Mouse (Mus musculus) embryonic facial prominence, embryonic 12.5 days (tissue): ENCODE measurements around the gene Pgpep1l. TPM values are rescaled to one million over a fixed set of nuclear protein-coding genes. Genes with fewer than 3 reads are reported as not detected.
A peak's percentile ranks its signal among the peaks of the same experiment; 100 is the strongest.

Experiments used
- ATAC-seq: fragments of 200-750 bp; cut with Nextera tagmentation; 2 replicates; pipeline ENCODE4 v1.8.0; 2017; ENCODE audit not compliant: insufficient number of reproducible peaks, insufficient read depth, low FRiP score, low TSS enrichment
- H3K27ac ChIP-seq: fragments of 300-500 bp; sonication (generic); 2 replicates; pipeline ENCODE4 v1.5.1; 2016; ENCODE audit warnings: mild to moderate bottlenecking
- H3K27me3 ChIP-seq: fragments of 300-500 bp; sonication (generic); 2 replicates; pipeline ENCODE4 v1.6.1; 2016; ENCODE audit warnings: mild to moderate bottlenecking, moderate library complexity
- H3K36me3 ChIP-seq: fragments of 300-500 bp; sonication (generic); 2 replicates; pipeline ENCODE4 v1.6.1; 2016; ENCODE audit warnings: mild to moderate bottlenecking
- H3K4me1 ChIP-seq: fragments of 300-500 bp; sonication (generic); 2 replicates; pipeline ENCODE4 v1.6.1; 2016
- H3K4me2 ChIP-seq: fragments of 300-500 bp; sonication (generic); replicated peaks from 2 replicates; pipeline ENCODE4 v1.6.1; 2016; ENCODE audit warnings: mild to moderate bottlenecking, moderate library complexity
- H3K4me3 ChIP-seq: fragments of 300-500 bp; sonication (generic); 2 replicates; pipeline ENCODE4 v1.5.1; 2016; ENCODE audit warnings: mild to moderate bottlenecking
- H3K9ac ChIP-seq: fragments of 300-500 bp; sonication (generic); 2 replicates; pipeline ENCODE4 v1.6.1; 2016; ENCODE audit warnings: mild to moderate bottlenecking, moderate library complexity
- H3K9me3 ChIP-seq: fragments of 300-500 bp; sonication (generic); 2 replicates; pipeline ENCODE4 v1.6.1; 2016; ENCODE audit warnings: mild to moderate bottlenecking, moderate library complexity
- WGBS: fragments of 180-500 bp; shearing (Covaris S2); methylation state at CpG from one replicate; pipeline ENCODE4 v1.1.7; 2016; 5-methylcytosine and 5-hydroxymethylcytosine counted together
- polyA plus RNA-seq: library from polyadenylated mRNA; unstranded; fragments of >200 nt; fragmentation: Nextera tagmentation; extraction: Ambion mirVana; gene quantifications from 2 replicates; pipeline ENCODE4 v1.2.1, GENCODE M21; 2016

Gene Pgpep1l
- polyA plus RNA-seq, 1 experiment from 2014 or later: not detected

DNA sequence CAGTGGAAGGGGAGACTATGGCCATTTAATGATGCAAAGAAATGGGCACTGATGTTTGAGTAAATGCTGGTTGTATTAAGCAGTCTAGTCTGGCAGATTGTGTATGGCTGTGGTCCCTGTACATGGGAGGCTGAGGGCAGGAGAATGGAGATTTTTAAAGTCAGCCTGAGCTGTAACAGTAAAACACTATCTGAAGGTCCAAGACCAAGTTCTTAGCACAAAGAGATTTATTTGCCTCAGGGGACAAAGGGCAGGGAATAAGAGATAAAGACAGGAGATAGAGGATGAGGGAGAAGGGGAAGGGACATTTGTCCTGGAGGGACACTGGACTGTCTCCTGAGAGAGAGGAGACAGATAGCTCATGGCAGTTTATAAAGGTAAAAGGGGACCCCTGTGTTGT lies 9.5 kb upstream of the Pgpep1l start, which contains the start of gene Fam169b:
Gene Fam169b (plus strand): TSS at position 325 of the 400 bp plus-strand sequence.
- no peak for ATAC-seq
- H3K9ac ChIP-seq: no peak within 1 kb of the TSS
- no peaks in the 10 kb centered on the region for H3K36me3 ChIP-seq
- no peak within 1 kb of the TSS for H3K27ac ChIP-seq
- H3K4me3 ChIP-seq: no peak within 1 kb of the TSS
- no peaks in the 10 kb centered on the region for H3K9me3 ChIP-seq
- H3K27me3 ChIP-seq: no peaks in the 10 kb centered on the region
- H3K4me2 ChIP-seq: no peak within 1 kb of the TSS
- H3K4me1 ChIP-seq: peaks cover 28% of the 10 kb centered on the region

DNA sequence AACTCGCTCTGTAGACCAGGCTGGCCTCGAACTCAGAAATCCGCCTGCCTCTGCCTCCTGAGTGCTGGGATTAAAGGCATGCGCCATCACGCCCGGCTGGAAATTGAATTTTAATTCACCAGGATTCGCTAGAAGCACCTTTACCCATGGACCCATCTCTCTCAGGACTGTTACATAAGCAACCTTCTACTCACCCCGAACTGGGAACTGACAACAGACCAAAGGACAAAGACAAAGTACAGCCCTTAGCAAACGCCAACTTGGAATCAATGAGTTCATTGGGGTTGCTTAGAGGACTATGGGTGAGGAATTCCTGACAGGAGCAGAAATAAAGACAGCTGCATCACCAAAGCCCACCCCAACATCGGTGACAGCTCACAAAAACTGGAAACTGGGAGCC lies 8.6 kb upstream of the Pgpep1l start:
- 89% methylated on average over 10 of the region's 10 CpGs for WGBS

DNA sequence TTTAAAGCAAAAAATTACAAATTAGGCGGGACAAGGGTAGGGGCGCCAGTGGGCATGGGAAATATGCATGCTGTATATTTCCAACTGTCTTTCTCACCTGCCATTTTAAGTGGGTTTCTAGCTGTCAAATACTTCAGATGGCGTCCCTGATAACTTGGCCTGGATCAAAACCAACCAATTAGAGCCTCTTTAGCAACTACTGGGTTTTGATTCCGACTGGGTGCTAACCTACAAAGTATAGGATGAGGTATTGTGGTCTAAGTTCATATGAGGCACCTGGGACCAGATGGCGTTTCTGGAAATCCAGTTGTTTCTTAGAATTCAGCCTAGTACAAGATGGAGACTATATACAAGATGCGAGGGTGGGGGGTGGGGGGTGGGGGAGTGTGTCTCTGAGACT lies 7.8 kb upstream of the Pgpep1l start:
- Histone ChIP-seq H3K36me3 (no peaks in the 10 kb centered on the region), H3K27me3 (no peaks in the 10 kb centered on the region), H3K4me1 (peaks cover 19% of the 10 kb centered on the region), H3K4me2 (no peak overlapping the region), H3K9ac (no peak overlapping the region), H3K27ac (no peak overlapping the region), H3K4me3 (no peak overlapping the region), H3K9me3 (no peaks in the 10 kb centered on the region)
- no peak for ATAC-seq
- 92% methylated on average over 6 of the region's 6 CpGs for WGBS

More for the DNA sequence above, 8.6 kb upstream of the Pgpep1l start:
- H3K9me3 ChIP-seq: no peaks in the 10 kb centered on the region
- H3K4me1 ChIP-seq: peaks cover 21% of the 10 kb centered on the region
- no peak for ATAC-seq
- no peaks in the 10 kb centered on the region for H3K27me3 ChIP-seq
- H3K9ac ChIP-seq: no peak overlapping the region
- no peak overlapping the region for H3K27ac ChIP-seq
- H3K4me2 ChIP-seq: no peak overlapping the region
- H3K4me3 ChIP-seq: no peak overlapping the region
- no peaks in the 10 kb centered on the region for H3K36me3 ChIP-seq

DNA sequence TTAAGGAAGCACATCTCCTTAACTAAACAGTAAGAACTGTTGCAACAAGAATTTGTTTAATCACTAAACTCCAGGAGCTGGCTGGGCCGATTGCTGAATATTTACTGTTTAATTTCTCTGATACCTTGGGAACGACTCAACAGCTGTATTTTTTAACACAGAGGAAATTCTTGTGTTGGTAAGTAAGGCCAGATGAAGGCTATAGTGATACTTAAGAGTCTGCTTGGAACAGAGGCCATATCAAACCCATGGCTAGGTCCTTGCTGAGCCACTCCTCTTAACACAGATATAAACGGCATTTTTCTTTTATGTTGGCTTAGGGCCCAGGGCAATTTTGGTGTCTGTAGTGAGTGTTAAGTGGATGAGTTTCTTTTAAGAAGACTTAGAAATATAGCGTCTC lies 6.5 kb upstream of the Pgpep1l start:
- Histone ChIP-seq H3K36me3 (no peaks in the 10 kb centered on the region), H3K27ac (no peak overlapping the region), H3K4me1 (peaks cover 14% of the 10 kb centered on the region; the same call in 1 of the 2 replicates), H3K9ac (no peak overlapping the region), H3K27me3 (no peaks in the 10 kb centered on the region), H3K9me3 (no peaks in the 10 kb centered on the region), H3K4me3 (no peak overlapping the region), H3K4me2 (no peak overlapping the region)
- WGBS: 52% methylated on average over 4 of the region's 4 CpGs
- ATAC-seq: no peak

DNA sequence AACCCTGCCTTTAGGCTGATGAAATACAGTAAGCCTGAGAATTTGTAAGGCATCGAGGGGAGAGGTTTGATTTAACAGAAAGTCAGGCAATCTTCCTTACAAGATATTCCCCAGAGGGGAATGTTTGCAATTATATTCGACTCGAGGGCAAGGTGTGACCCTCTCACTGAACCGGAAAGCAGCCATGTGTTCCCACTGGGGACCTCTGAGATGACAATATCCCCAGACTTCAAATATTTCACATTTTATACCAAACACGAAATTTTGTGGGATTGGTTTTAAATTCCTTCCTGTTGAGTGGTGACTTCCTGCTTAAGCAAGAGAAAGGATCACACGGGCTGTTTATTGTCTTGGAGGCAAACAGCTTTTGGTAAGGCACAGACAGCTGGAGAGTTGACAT lies 2.7 kb upstream of the Pgpep1l start:
- H3K36me3 ChIP-seq: no peaks in the 10 kb centered on the region
- peaks cover 28% of the 10 kb centered on the region for H3K4me1 ChIP-seq
- H3K27ac ChIP-seq: peak overlapping the region; percentile 62
- WGBS: 7% methylated on average over 6 of the region's 6 CpGs
- no peak overlapping the region for H3K4me3 ChIP-seq
- no peak overlapping the region for H3K9ac ChIP-seq
- ATAC-seq: no peak
- no peak overlapping the region; the same call in 1 of the 2 replicates for H3K4me2 ChIP-seq
- no peaks in the 10 kb centered on the region for H3K9me3 ChIP-seq
- peaks cover 6% of the 10 kb centered on the region for H3K27me3 ChIP-seq

DNA sequence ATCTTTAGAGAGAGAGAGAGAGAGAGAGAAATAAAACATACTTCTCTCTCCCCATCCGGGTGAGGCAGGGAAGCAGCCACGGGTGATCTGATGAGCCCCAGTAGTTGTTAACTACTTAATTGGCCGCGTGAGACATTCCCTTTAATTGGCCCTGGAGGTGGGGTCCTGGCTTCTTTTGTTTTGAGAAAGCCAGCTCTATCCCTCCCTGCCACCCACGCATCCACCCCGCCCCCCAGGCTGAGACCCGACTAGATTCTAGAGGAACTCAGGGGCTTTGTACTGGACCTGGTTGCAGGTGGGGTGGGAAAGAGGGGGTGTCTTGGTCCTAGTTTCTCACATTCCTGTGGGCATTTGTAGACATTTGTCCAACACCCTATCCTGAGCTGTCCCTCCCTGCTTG lies 1.4 kb upstream of the Pgpep1l start:
- Histone ChIP-seq H3K9me3 (no peaks in the 10 kb centered on the region), H3K4me2 (no peak overlapping the region), H3K27ac (no peak overlapping the region), H3K36me3 (no peaks in the 10 kb centered on the region), H3K9ac (no peak overlapping the region), H3K27me3 (peaks cover 6% of the 10 kb centered on the region), H3K4me1 (peaks cover 25% of the 10 kb centered on the region), H3K4me3 (no peak overlapping the region)
- 30% methylated on average over 7 of the region's 7 CpGs for WGBS
- no peak for ATAC-seq

DNA sequence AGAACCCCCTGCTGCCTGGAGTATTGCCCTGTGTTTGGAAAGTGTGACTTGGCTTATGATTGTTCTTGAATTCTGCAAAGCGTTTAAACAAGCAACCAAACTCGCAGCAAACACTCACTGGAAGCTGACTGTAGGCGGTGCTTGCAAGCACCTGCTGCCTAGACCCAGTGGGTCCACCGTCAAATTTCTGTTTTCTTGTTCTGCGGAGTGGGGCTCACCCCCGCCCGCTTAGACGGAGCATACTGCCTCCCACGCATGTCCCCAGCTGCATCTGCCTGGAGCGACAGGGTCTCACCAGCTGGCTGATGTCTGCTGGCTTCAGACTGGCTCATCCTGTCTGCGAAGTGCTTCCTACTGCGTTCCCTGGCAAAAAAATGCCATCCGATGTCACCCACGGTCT lies 498 bp upstream of the Pgpep1l start:
- Histone ChIP-seq H3K4me3 (0 out of 2 replicates have a peak overlapping the region, but pooled peaks have one; percentile 12), H3K4me2 (peak overlapping the region; percentile 57), H3K27ac (no peak overlapping the region), H3K9me3 (no peaks in the 10 kb centered on the region), H3K4me1 (peaks cover 25% of the 10 kb centered on the region), H3K27me3 (peaks cover 6% of the 10 kb centered on the region), H3K36me3 (no peaks in the 10 kb centered on the region), H3K9ac (no peak overlapping the region)
- WGBS: 16% methylated on average over 14 of the region's 14 CpGs
- ATAC-seq: no peak

DNA sequence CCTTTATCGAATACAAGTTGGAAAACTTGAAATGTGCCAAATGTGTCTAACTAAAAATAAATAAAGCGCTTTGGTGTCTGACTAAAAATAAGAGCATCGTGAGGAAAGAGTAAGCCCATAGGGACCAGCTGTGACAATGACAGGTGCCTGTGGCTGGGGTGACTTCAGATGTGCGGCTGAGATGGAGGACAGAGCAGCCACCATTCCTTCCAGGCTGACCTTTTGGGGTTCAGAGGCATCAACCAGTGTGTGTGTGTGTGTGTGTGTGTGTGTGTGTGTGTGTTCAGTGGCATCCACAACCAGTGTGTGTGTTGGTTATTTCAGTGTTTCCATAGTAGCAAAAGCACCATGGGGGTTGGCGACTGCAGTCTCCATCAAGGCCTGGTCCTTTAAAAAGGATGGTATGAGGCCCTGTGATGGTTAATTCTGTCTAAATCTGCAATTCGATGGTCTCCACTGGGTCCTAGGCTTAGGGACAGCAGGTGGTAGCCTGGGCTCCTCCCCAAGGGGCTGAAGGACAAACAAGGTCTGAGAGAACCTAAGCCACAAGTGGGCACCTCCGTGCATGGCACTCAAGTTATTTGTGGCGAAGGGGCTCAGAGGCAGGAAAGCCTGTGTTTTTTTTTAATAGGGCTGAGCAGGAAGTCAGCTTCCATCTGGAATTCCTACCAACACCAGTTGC lies 546 bp downstream of the Pgpep1l start:
- H3K27ac ChIP-seq: 0 out of 2 replicates have a peak overlapping the region, but pooled peaks have one; percentile 17
- peaks cover 6% of the 10 kb centered on the region for H3K27me3 ChIP-seq
- H3K4me3 ChIP-seq: peak overlapping the region; percentile 28
- peaks cover 25% of the 10 kb centered on the region for H3K4me1 ChIP-seq
- H3K9me3 ChIP-seq: no peaks in the 10 kb centered on the region
- ATAC-seq: no peak
- H3K4me2 ChIP-seq: peak overlapping the region; percentile 57
- WGBS: 42% methylated on average over 8 of the region's 8 CpGs
- H3K36me3 ChIP-seq: no peaks in the 10 kb centered on the region
- peak overlapping the region; percentile 36; the same call in 1 of the 2 replicates for H3K9ac ChIP-seq

DNA sequence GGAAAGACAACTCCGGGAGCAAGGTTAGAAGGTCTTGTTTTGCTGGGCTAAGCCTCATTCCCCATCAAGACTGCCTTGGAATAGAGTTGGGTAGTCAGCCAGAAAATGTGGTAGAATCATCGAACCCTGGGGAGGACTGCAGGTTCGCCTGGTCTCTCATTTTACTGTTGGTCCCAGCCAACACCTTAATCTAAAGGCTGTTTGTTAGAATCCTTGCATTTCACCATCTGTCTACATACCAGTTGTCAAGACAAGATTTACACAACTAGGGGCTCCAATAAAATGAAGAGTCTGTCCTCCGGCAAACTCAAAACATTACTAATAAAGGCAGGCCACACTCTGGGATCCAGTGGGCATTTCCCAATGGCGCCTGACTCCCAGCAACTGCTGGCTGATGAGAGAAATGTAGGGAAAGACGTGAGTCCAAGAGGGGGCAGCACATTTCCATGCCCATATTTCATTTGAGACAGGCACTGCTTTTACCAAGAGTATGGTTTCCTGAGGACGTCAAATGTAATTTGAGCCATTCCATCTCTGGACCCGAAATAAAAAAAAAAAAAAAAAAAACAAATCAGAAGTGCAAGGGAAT lies 1.3 kb downstream of the Pgpep1l start:
- Histone ChIP-seq H3K27ac (0 out of 2 replicates have a peak overlapping the region, but pooled peaks have one; percentile 23), H3K9ac (no peak overlapping the region), H3K9me3 (no peaks in the 10 kb centered on the region), H3K4me3 (no peak overlapping the region), H3K36me3 (no peaks in the 10 kb centered on the region), H3K27me3 (peaks cover 6% of the 10 kb centered on the region), H3K4me1 (peaks cover 25% of the 10 kb centered on the region), H3K4me2 (no peak overlapping the region)
- WGBS: 47% methylated on average over 8 of the region's 8 CpGs
- ATAC-seq: no peak

DNA sequence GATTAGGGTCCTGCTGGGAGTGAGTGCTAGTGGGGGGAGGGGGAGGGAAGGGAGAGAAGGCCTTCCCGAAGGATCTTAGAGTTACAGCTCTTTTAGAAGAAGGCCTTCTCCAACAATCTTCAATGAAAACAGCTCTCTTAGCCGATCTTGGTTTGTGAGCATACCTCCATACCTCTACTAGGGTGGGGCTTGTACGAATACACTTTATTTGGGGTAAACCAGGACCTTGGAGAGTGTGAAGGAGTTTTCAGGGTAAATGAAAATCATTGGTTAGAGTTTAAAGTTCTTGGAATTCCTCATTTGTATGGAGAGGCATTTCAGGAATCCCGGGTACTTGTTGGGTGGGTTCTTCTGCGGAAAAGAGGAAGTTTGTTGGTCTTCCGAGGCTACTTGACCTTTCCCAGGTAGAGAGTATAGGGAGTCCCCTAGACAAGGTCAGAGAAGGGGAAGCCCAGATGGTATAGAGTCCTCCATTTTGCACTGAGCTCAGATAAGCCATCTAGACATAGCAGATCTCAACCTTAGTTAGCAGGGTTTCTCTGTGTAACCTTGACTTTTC lies 4.4 kb downstream of the Pgpep1l start:
- no peak overlapping the region for H3K4me2 ChIP-seq
- WGBS: 59% methylated on average over 6 of the region's 6 CpGs
- ATAC-seq: no peak

DNA sequence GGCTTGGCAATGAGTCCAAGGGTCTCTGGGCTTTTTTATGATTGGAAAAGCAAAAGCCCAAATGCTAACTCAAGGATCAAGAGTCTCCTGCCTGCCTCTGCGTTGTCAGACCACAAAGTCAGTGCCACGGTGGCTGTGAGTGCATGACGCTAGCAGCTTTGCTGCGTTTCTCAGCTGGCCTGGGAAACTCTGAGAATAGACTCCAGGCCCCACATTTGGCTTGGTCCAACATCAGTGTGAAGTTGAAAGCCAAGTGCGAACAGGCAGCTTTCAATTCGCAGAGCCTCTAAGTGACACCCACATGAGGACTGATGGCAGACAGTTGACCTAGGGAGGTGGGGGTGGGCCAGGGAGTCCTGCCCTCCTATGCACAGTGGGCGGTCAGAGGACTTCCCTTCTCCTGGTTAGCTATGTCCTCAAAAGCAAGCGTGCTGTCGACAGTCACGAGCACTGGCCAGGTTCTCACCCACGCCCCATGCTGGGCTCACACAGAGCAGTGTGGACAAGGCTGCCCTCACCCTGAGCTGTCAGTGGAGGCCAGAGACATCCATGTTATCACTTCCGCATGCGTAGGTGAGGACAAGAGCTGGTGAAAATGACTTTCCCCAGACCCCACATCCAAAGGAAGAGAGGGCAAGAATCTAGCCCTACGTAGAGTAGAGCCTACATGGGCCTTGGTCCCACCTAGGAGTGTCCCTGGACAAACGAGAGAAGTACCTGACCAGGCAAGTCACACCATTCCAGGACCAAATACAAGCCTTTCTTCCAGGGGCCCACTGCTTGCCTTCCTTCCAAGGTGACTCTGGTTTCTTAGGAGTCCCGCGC lies 5.5 kb downstream of the Pgpep1l start:
- 83% methylated on average over 17 of the region's 17 CpGs for WGBS
- Histone ChIP-seq H3K27ac (no peak overlapping the region), H3K9me3 (no peaks in the 10 kb centered on the region), H3K9ac (no peak overlapping the region), H3K4me2 (no peak overlapping the region), H3K36me3 (no peaks in the 10 kb centered on the region), H3K4me1 (peaks cover 3% of the 10 kb centered on the region), H3K27me3 (no peaks in the 10 kb centered on the region), H3K4me3 (no peak overlapping the region)
- ATAC-seq: no peak

More for the DNA sequence above, 4.4 kb downstream of the Pgpep1l start:
- Histone ChIP-seq H3K36me3 (no peaks in the 10 kb centered on the region), H3K27me3 (peaks cover 2% of the 10 kb centered on the region; the same call in 1 of the 2 replicates), H3K27ac (no peak overlapping the region), H3K9me3 (no peaks in the 10 kb centered on the region), H3K4me1 (peaks cover 13% of the 10 kb centered on the region), H3K4me3 (no peak overlapping the region), H3K9ac (no peak overlapping the region)
